Mouse (Mus musculus): ENCODE results near the gene Mex3b.

DNA sequence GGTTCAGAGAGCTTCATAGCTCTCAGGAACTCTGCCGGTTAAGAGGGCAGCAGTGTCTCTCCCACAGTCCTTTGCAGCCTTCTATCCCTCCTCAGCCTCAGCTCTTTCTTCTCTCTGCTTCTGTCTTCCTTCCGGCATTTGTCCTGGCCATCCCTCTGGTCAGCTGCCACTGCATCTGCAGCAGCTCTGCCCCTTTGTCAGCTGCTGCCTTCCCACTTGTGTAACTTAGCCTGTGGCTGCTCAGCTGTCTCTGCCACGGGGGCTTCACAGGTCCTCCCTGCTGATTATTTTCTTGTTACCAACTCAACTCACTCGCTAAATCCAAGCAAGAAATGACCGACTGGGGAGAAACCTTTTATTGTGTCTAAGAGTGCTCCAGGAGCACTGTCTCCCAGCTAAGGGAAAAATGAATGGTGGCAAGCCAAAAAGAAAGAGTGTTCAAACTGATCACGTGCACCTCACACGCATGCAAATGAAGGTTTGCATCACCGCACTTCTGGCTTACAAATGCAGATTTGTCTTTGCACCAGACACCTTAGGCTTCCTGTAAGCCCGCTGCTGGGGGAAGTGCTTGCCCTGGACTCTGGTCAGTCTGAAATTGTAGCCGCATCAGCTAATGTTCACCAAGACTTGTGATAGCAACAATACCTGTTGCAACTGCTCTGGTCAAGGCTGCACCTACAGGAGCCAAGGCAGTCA, 24.8 kb upstream of the Mex3b start:
- no peak for TF ChIP-seq EP300 (IDR thresholded peaks at IDR 0.05; ENCODE audit: low read depth)
- TF ChIP-seq CTCF (IDR thresholded peaks at IDR 0.05; ENCODE audit: low read depth) = no peak

All from liver, embryonic 14.5 days (tissue).